Mouse (Mus musculus): ENCODE measurements around the gene Ccdc171. TPM values are rescaled to one million over a fixed set of nuclear protein-coding genes. Genes with fewer than 3 reads are reported as not detected.
"Not testable (repeated sequence)": the region's sequence is repeated elsewhere in the genome, so short reads cannot be mapped to it uniquely, and the experiment has no call there.

The Ccdc171 gene
- polyA plus RNA-seq, 1 experiment from 2014 or later, result 4.2 TPM

- Histone ChIP-seq H3K4me2 (no peak overlapping the region), H3K27ac (no peak overlapping the region), H3K4me3 (no peak overlapping the region), H3K9ac (no peak overlapping the region), H3K36me3 (replicated peaks) (no peaks in the 10 kb centered on the region), H3K27me3 (replicated peaks) (no peaks in the 10 kb centered on the region), H3K4me1 (no peaks in the 10 kb centered on the region), H3K9me3 (no peaks in the 10 kb centered on the region)
- 65% methylated on average over 2 of the region's 2 CpGs for WGBS
- ATAC-seq (replicated peaks), result no peak
Observed at GRCm38 (mm10) chr4:83669552-83669951, 144.2 kb downstream of the Ccdc171 start.

GRCm38 (mm10) chr4:83675308-83675707, 150.0 kb downstream of the Ccdc171 start:
- H3K4me1 ChIP-seq; H3K36me3 ChIP-seq (replicated peaks); H3K4me2 ChIP-seq; H3K9ac ChIP-seq; H3K9me3 ChIP-seq; ATAC-seq (replicated peaks); H3K4me3 ChIP-seq; H3K27me3 ChIP-seq (replicated peaks); H3K27ac ChIP-seq: not testable (repeated sequence)
- 91% methylated on average over 4 of the region's 4 CpGs for WGBS

- no peak overlapping the region for H3K9ac ChIP-seq
- H3K4me3 ChIP-seq, result no peak overlapping the region
- no peaks in the 10 kb centered on the region for H3K27me3 ChIP-seq (replicated peaks)
- no peaks in the 10 kb centered on the region for H3K36me3 ChIP-seq (replicated peaks)
- H3K9me3 ChIP-seq, result no peaks in the 10 kb centered on the region
- no peak for ATAC-seq (replicated peaks)
- no peak overlapping the region for H3K27ac ChIP-seq
- 90% methylated on average over 4 of the region's 4 CpGs for WGBS
- no peaks in the 10 kb centered on the region for H3K4me1 ChIP-seq
- no peak overlapping the region for H3K4me2 ChIP-seq
Observed at GRCm38 (mm10) chr4:83676444-83676843, 151.1 kb downstream of the Ccdc171 start.

GRCm38 (mm10) chr4:83681081-83681480, 155.7 kb downstream of the Ccdc171 start:
- Histone ChIP-seq H3K9me3 (no peaks in the 10 kb centered on the region), H3K36me3 (replicated peaks) (no peaks in the 10 kb centered on the region), H3K4me1 (no peaks in the 10 kb centered on the region), H3K27ac (no peak overlapping the region), H3K4me2 (no peak overlapping the region), H3K27me3 (replicated peaks) (no peaks in the 10 kb centered on the region), H3K4me3 (no peak overlapping the region), H3K9ac (no peak overlapping the region)
- no peak for ATAC-seq (replicated peaks)
- WGBS, result 95% methylated on average over 14 of the region's 14 CpGs

GRCm38 (mm10) chr4:83682866-83683265, 157.5 kb downstream of the Ccdc171 start:
- no peak overlapping the region for H3K9ac ChIP-seq
- no peak overlapping the region for H3K27ac ChIP-seq
- no peaks in the 10 kb centered on the region for H3K36me3 ChIP-seq (replicated peaks)
- no peaks in the 10 kb centered on the region for H3K9me3 ChIP-seq
- H3K4me1 ChIP-seq, result no peaks in the 10 kb centered on the region
- H3K4me3 ChIP-seq, result no peak overlapping the region
- WGBS, result 89% methylated on average over 7 of the region's 7 CpGs
- no peaks in the 10 kb centered on the region for H3K27me3 ChIP-seq (replicated peaks)
- ATAC-seq (replicated peaks), result no peak
- H3K4me2 ChIP-seq, result no peak overlapping the region

GRCm38 (mm10) chr4:83700190-83700589, 174.8 kb downstream of the Ccdc171 start:
- H3K4me2 ChIP-seq, result no peak overlapping the region
- no peak overlapping the region for H3K9ac ChIP-seq
- WGBS, result 77% methylated on average over 3 of the region's 3 CpGs
- no peaks in the 10 kb centered on the region for H3K9me3 ChIP-seq
- no peak overlapping the region for H3K27ac ChIP-seq
- H3K4me3 ChIP-seq, result no peak overlapping the region
- ATAC-seq (replicated peaks), result no peak
- H3K4me1 ChIP-seq, result no peaks in the 10 kb centered on the region
- no peaks in the 10 kb centered on the region; the same call in 1 of the 2 replicates for H3K36me3 ChIP-seq (replicated peaks)
- no peaks in the 10 kb centered on the region for H3K27me3 ChIP-seq (replicated peaks)

GRCm38 (mm10) chr4:83716996-83717395, 191.7 kb downstream of the Ccdc171 start:
- Histone ChIP-seq H3K27ac (no peak overlapping the region), H3K4me2 (no peak overlapping the region), H3K4me1 (no peaks in the 10 kb centered on the region), H3K9ac (no peak overlapping the region), H3K4me3 (no peak overlapping the region), H3K9me3 (no peaks in the 10 kb centered on the region), H3K36me3 (replicated peaks) (no peaks in the 10 kb centered on the region), H3K27me3 (replicated peaks) (no peaks in the 10 kb centered on the region)
- WGBS, result 94% methylated on average over 1 of the region's 1 CpGs
- ATAC-seq (replicated peaks), result no peak

GRCm38 (mm10) chr4:83719816-83720215, 194.5 kb downstream of the Ccdc171 start:
- Histone ChIP-seq H3K9ac (no peak overlapping the region), H3K27ac (no peak overlapping the region), H3K4me3 (no peak overlapping the region), H3K4me1 (no peaks in the 10 kb centered on the region), H3K9me3 (no peaks in the 10 kb centered on the region), H3K27me3 (replicated peaks) (no peaks in the 10 kb centered on the region), H3K36me3 (replicated peaks) (no peaks in the 10 kb centered on the region), H3K4me2 (no peak overlapping the region)
- 37% methylated on average over 11 of the region's 11 CpGs for WGBS
- ATAC-seq (replicated peaks), result no peak

- no peak overlapping the region for H3K4me3 ChIP-seq
- 13% methylated on average over 2 of the region's 2 CpGs for WGBS
- no peak for ATAC-seq (replicated peaks)
Observed at GRCm38 (mm10) chr4:83725136-83725535, 199.8 kb downstream of the Ccdc171 start.

GRCm38 (mm10) chr4:83739137-83739890, 214.0 kb downstream of the Ccdc171 start:
- 62% methylated on average over 9 of the region's 9 CpGs for WGBS
- H3K27me3 ChIP-seq (replicated peaks), result no peaks in the 10 kb centered on the region
- no peaks in the 10 kb centered on the region for H3K9me3 ChIP-seq
- no peaks in the 10 kb centered on the region for H3K36me3 ChIP-seq (replicated peaks)
- H3K4me1 ChIP-seq, result peaks cover 6% of the 10 kb centered on the region
- no peak overlapping the region for H3K4me3 ChIP-seq
- H3K27ac ChIP-seq, result no peak overlapping the region
- H3K9ac ChIP-seq, result no peak overlapping the region
- no peak overlapping the region for H3K4me2 ChIP-seq
- peak; percentile 39; the same call in 1 of the 2 replicates for ATAC-seq (replicated peaks)

More at GRCm38 (mm10) chr4:83725136-83725535, 199.8 kb downstream of the Ccdc171 start:
- H3K27ac ChIP-seq, result no peak overlapping the region
- no peak overlapping the region for H3K9ac ChIP-seq
- H3K9me3 ChIP-seq, result no peaks in the 10 kb centered on the region
- no peaks in the 10 kb centered on the region for H3K27me3 ChIP-seq (replicated peaks)
- no peaks in the 10 kb centered on the region for H3K36me3 ChIP-seq (replicated peaks)
- no peak overlapping the region for H3K4me2 ChIP-seq
- H3K4me1 ChIP-seq, result no peaks in the 10 kb centered on the region

GRCm38 (mm10) chr4:83739891-83740277, 214.5 kb downstream of the Ccdc171 start:
- Histone ChIP-seq H3K4me1 (peaks cover 6% of the 10 kb centered on the region), H3K9ac (no peak overlapping the region), H3K4me3 (no peak overlapping the region), H3K27ac (no peak overlapping the region), H3K9me3 (no peaks in the 10 kb centered on the region), H3K4me2 (no peak overlapping the region), H3K36me3 (replicated peaks) (no peaks in the 10 kb centered on the region), H3K27me3 (replicated peaks) (no peaks in the 10 kb centered on the region)
- no peak for ATAC-seq (replicated peaks)
- 71% methylated on average over 4 of the region's 4 CpGs for WGBS

GRCm38 (mm10) chr4:83742806-83743460, 217.6 kb downstream of the Ccdc171 start:
- peaks cover 6% of the 10 kb centered on the region for H3K4me1 ChIP-seq
- peak; percentile 75 for ATAC-seq (replicated peaks)
- peak overlapping the region; percentile 46 for H3K4me2 ChIP-seq
- no peaks in the 10 kb centered on the region for H3K27me3 ChIP-seq (replicated peaks)
- peak overlapping the region; percentile 58 for H3K27ac ChIP-seq
- 0 out of 2 replicates have a peak overlapping the region, but pooled peaks have one; percentile 12 for H3K9ac ChIP-seq
- 15% methylated on average over 12 of the region's 12 CpGs for WGBS
- H3K4me3 ChIP-seq, result peak overlapping the region; percentile 7
- no peaks in the 10 kb centered on the region for H3K36me3 ChIP-seq (replicated peaks)
- no peaks in the 10 kb centered on the region for H3K9me3 ChIP-seq
